Mouse (Mus musculus): ENCODE results near the gene Fbrsl1. TPM values are rescaled to one million over a fixed set of nuclear protein-coding genes. Genes with fewer than 3 reads are reported as not detected.

Gene Fbrsl1
- polyA plus RNA-seq, 1 experiment from 2014 or later, result 23.9 TPM

DNA sequence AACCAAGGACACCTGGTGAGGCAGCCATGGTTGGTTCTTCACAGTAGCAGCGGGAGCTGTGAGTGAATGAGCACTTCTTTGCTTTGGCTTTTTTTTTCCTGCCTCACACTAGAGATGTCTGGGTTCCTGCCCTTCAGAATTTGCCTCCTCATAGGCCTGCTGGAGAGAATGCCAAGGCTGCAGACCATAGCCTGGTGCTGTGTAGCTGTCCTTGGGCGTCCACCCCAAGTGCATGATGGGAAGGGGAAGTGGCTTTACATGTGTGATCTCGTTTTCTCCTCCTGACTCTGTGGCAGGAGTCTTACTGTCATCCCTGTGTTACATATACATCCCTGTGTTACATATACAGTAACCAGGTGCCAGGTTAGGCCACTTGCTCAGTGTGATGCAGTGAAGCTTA lies 36.4 kb upstream of the Fbrsl1 start:
- 87% methylated on average over 3 of the region's 3 CpGs for WGBS

DNA sequence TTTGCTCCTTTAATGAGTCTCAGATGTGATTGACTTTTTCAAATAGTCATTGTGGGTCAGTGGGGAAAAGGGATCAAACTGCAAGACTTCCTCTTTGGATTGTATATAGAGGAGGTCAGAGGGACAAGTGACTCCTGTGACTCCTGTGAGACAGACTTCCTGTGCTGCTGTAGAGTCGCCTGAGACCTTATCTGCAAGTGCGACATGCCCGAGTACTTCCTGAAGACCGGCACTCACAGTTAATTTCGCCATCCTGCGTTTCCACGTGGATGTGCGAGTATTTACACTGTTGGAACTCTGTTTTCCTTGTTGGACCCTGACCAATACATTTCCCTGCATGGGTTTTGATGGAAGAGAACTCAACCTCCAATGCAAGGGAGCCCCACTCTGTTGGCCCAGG lies 30.9 kb upstream of the Fbrsl1 start:
- no peaks in the 10 kb centered on the region for H3K36me3 ChIP-seq (ENCODE audit: control insufficient read depth, insufficient read depth)
- H3K4me1 ChIP-seq (replicated peaks; ENCODE audit: control insufficient read depth, insufficient read depth, low read length), result no peaks in the 10 kb centered on the region
- no peak for ATAC-seq
- H3K9me3 ChIP-seq (ENCODE audit: control insufficient read depth, low read length), result no peaks in the 10 kb centered on the region
- H3K27me3 ChIP-seq (replicated peaks; ENCODE audit: control insufficient read depth, insufficient read depth, low read length), result peaks cover 8% of the 10 kb centered on the region; the same call in 1 of the 2 replicates
- no peak overlapping the region for H3K4me2 ChIP-seq (ENCODE audit: low read length)
- no peak overlapping the region for H3K4me3 ChIP-seq (replicated peaks; ENCODE audit: low read length)
- H3K27ac ChIP-seq (ENCODE audit: low read length), result no peak overlapping the region
- H3K9ac ChIP-seq (replicated peaks; ENCODE audit: low read depth, low read length), result no peak overlapping the region
- 91% methylated on average over 8 of the region's 8 CpGs for WGBS

More for the DNA sequence above, 36.4 kb upstream of the Fbrsl1 start:
- no peaks in the 10 kb centered on the region for H3K9me3 ChIP-seq (ENCODE audit: control insufficient read depth, low read length)
- no peak overlapping the region for H3K9ac ChIP-seq (replicated peaks; ENCODE audit: low read depth, low read length)
- peaks cover 9% of the 10 kb centered on the region for H3K4me1 ChIP-seq (replicated peaks; ENCODE audit: control insufficient read depth, insufficient read depth, low read length)
- H3K27me3 ChIP-seq (replicated peaks; ENCODE audit: control insufficient read depth, insufficient read depth, low read length), result peaks cover 5% of the 10 kb centered on the region; the same call in 1 of the 2 replicates
- no peak for ATAC-seq
- H3K36me3 ChIP-seq (ENCODE audit: control insufficient read depth, insufficient read depth), result no peaks in the 10 kb centered on the region
- H3K4me3 ChIP-seq (replicated peaks; ENCODE audit: low read length), result no peak overlapping the region
- H3K27ac ChIP-seq (ENCODE audit: low read length), result no peak overlapping the region
- no peak overlapping the region for H3K4me2 ChIP-seq (ENCODE audit: low read length)

DNA sequence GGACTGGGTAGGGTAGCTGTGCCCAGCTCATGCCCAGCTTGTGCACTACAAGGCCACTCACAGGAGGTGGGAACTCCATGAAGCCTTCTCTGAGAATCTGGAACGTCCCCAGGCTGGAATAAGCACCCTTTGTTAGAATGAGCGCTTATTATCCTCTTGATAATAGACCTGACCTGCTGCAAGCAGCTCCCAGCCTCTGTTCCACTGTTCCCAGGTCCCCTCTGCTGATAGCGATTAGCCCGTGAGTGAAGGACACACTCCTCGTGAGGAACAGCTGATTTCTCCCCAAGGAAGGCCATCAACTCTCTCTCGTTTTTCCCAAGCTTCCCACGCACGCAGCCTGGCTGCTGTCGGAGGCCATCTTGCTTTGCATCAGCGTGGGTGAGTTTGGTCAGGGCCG lies 25.9 kb upstream of the Fbrsl1 start:
- WGBS, result 63% methylated on average over 11 of the region's 11 CpGs
- Histone ChIP-seq H3K9me3 (ENCODE audit: control insufficient read depth, low read length) (no peaks in the 10 kb centered on the region), H3K4me1 (replicated peaks; ENCODE audit: control insufficient read depth, insufficient read depth, low read length) (no peaks in the 10 kb centered on the region), H3K4me3 (replicated peaks; ENCODE audit: low read length) (no peak overlapping the region), H3K36me3 (ENCODE audit: control insufficient read depth, insufficient read depth) (no peaks in the 10 kb centered on the region), H3K4me2 (ENCODE audit: low read length) (no peak overlapping the region), H3K9ac (replicated peaks; ENCODE audit: low read depth, low read length) (no peak overlapping the region), H3K27ac (ENCODE audit: low read length) (no peak overlapping the region), H3K27me3 (replicated peaks; ENCODE audit: control insufficient read depth, insufficient read depth, low read length) (0 out of 2 replicates have a peak, but pooled peaks cover under 1% of the 10 kb centered on the region)
- ATAC-seq, result no peak

DNA sequence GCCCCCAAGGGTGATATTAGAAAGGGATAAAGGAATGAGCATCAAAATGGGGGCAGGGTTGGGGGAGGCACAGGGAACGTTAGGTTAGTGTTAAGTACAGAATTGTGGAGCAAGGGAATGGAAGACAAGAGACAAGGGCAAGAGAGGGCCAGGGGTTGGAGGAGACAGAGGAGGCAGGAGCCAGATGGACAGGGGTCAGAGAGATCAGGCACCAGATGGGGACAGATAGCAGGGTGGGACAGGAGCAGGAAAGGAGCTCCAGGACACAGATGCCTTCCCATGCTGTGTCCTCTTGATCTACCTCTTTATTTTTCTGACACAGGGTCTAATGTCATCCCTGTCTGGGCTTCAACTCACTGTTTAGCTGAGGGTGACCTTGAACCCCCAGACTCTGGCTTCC lies 24.5 kb upstream of the Fbrsl1 start:
- no peak overlapping the region for H3K4me2 ChIP-seq (ENCODE audit: low read length)
- no peak overlapping the region for H3K4me3 ChIP-seq (replicated peaks; ENCODE audit: low read length)
- no peak overlapping the region for H3K27ac ChIP-seq (ENCODE audit: low read length)
- WGBS, result 15% methylated on average over 1 of the region's 1 CpGs
- H3K27me3 ChIP-seq (replicated peaks; ENCODE audit: control insufficient read depth, insufficient read depth, low read length), result no peaks in the 10 kb centered on the region
- no peak overlapping the region for H3K9ac ChIP-seq (replicated peaks; ENCODE audit: low read depth, low read length)
- peaks cover 4% of the 10 kb centered on the region; the same call in 1 of the 2 replicates for H3K4me1 ChIP-seq (replicated peaks; ENCODE audit: control insufficient read depth, insufficient read depth, low read length)
- no peaks in the 10 kb centered on the region for H3K9me3 ChIP-seq (ENCODE audit: control insufficient read depth, low read length)
- no peaks in the 10 kb centered on the region for H3K36me3 ChIP-seq (ENCODE audit: control insufficient read depth, insufficient read depth)
- no peak for ATAC-seq

DNA sequence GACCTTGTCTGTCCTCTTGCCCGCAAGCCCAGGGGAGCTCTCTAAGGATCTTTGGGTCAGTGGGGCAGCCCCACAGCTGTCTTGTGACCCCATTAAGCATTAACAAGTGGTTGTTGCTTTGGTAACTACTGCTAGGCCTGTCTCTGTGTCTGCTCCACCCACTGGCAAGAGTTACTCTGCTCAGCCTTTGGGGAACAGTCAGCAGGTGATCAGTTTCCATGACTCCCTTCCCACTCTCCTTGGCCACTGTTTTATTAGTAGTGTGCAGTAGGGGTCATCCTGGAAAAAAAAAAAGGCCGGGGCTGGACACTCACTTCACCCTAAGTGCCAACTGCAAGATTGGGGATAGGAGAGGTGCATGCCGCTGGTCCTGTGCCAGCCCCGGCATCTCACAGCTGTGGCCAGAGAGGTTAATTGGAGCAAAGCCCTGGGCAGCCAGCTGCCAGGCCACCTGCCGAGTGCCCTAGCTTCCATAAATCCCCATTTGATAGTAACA lies 23.7 kb upstream of the Fbrsl1 start:
- H3K27me3 ChIP-seq (replicated peaks; ENCODE audit: control insufficient read depth, insufficient read depth, low read length), result no peaks in the 10 kb centered on the region
- no peak for ATAC-seq
- 30% methylated on average over 5 of the region's 5 CpGs for WGBS
- H3K27ac ChIP-seq (ENCODE audit: low read length), result no peak overlapping the region
- no peak overlapping the region for H3K9ac ChIP-seq (replicated peaks; ENCODE audit: low read depth, low read length)
- H3K4me1 ChIP-seq (replicated peaks; ENCODE audit: control insufficient read depth, insufficient read depth, low read length), result peaks cover 6% of the 10 kb centered on the region
- no peaks in the 10 kb centered on the region for H3K9me3 ChIP-seq (ENCODE audit: control insufficient read depth, low read length)
- no peak overlapping the region for H3K4me2 ChIP-seq (ENCODE audit: low read length)
- H3K4me3 ChIP-seq (replicated peaks; ENCODE audit: low read length), result no peak overlapping the region
- H3K36me3 ChIP-seq (ENCODE audit: control insufficient read depth, insufficient read depth), result no peaks in the 10 kb centered on the region

DNA sequence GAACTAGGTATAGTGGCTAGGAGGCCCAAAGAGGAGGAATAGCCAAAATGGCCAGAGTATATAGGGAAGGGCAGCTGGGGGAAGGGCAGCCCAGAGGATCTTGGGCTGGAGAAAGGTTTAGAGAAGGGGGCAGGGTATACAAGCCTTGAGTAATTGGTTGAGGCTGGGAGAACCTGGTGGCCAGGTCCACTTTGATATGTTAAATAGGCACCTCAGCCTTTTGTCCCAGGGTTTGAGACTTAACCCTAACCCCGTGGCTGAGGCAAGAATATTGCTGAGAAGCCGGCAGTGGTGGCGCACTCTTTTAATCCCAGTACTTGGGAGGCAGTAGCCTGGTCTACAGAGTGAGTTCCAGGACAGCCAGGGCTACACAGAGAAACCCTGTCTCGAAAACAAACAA lies 23.0 kb upstream of the Fbrsl1 start:
- H3K4me3 ChIP-seq (replicated peaks; ENCODE audit: low read length), result no peak overlapping the region
- H3K4me2 ChIP-seq (ENCODE audit: low read length), result no peak overlapping the region
- H3K9me3 ChIP-seq (ENCODE audit: control insufficient read depth, low read length), result no peaks in the 10 kb centered on the region
- no peak overlapping the region for H3K9ac ChIP-seq (replicated peaks; ENCODE audit: low read depth, low read length)
- H3K27ac ChIP-seq (ENCODE audit: low read length), result no peak overlapping the region
- ATAC-seq, result no peak
- no peaks in the 10 kb centered on the region for H3K36me3 ChIP-seq (ENCODE audit: control insufficient read depth, insufficient read depth)
- 18% methylated on average over 4 of the region's 4 CpGs for WGBS
- peaks cover 14% of the 10 kb centered on the region for H3K4me1 ChIP-seq (replicated peaks; ENCODE audit: control insufficient read depth, insufficient read depth, low read length)
- H3K27me3 ChIP-seq (replicated peaks; ENCODE audit: control insufficient read depth, insufficient read depth, low read length), result no peaks in the 10 kb centered on the region

DNA sequence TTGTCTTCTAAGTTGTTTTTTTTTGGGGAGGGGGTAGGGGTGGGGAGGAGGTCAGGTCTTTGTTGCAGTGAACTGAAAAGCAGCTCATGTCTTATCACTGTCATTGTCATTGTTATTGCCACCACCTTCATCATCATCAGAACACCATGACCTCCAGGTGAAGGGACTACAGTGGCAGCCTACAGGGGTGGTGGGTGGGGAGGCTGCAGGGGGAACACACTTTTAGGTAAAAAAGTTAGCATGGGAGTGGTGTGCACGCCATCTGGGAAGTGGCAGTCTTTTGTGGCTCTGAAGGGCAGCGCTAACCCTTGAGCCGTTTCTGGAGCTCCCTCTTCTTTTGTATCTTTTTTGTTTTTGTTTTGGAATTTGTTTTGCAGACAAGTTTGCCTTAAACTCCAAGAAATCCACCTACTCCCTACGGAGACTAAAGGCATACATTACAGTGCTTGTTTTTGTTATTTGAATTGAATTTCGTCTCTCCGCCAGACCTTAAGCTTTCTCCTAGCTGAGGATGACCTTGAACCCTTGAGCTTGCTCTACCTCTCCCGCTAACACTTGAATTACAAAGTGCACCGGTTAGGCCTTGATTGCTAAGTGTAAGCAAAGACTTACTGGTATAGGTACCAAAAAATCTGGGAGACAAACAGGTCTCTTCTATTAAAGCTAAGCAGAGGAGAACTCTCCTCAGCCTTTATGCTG lies 21.1 kb upstream of the Fbrsl1 start:
- Histone ChIP-seq H3K9me3 (ENCODE audit: control insufficient read depth, low read length) (no peaks in the 10 kb centered on the region), H3K27ac (ENCODE audit: low read length) (no peak overlapping the region), H3K36me3 (ENCODE audit: control insufficient read depth, insufficient read depth) (no peaks in the 10 kb centered on the region), H3K4me1 (replicated peaks; ENCODE audit: control insufficient read depth, insufficient read depth, low read length) (peaks cover 17% of the 10 kb centered on the region), H3K4me3 (replicated peaks; ENCODE audit: low read length) (no peak overlapping the region), H3K4me2 (ENCODE audit: low read length) (no peak overlapping the region), H3K27me3 (replicated peaks; ENCODE audit: control insufficient read depth, insufficient read depth, low read length) (no peaks in the 10 kb centered on the region), H3K9ac (replicated peaks; ENCODE audit: low read depth, low read length) (no peak overlapping the region)
- no peak for ATAC-seq
- WGBS, result 78% methylated on average over 8 of the region's 8 CpGs

DNA sequence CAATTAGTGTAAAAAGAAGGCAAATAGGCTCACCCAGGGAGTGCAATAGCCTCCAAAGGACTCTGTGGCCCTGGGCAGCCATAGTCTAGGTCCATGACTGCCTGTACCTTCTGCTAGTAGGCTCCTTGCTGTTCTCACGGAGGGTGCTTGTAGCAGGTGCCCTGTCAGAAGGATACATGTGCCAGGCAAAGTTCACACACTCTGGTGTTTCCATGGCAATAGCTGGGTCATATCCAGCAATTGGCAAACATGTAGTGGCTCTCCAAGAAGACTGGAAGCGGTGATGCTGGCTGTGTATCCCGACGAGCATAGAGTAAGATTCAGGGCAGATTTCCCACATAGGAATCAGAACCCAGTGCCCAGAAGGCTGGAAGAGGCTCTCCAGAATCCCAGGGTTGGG lies 20.0 kb upstream of the Fbrsl1 start:
- peak; percentile 38; the same call in 1 of the 2 replicates for ATAC-seq
- no peak overlapping the region for H3K27ac ChIP-seq (ENCODE audit: low read length)
- peaks cover 17% of the 10 kb centered on the region for H3K4me1 ChIP-seq (replicated peaks; ENCODE audit: control insufficient read depth, insufficient read depth, low read length)
- H3K4me3 ChIP-seq (replicated peaks; ENCODE audit: low read length), result no peak overlapping the region
- H3K9ac ChIP-seq (replicated peaks; ENCODE audit: low read depth, low read length), result no peak overlapping the region
- H3K27me3 ChIP-seq (replicated peaks; ENCODE audit: control insufficient read depth, insufficient read depth, low read length), result no peaks in the 10 kb centered on the region
- WGBS, result 61% methylated on average over 4 of the region's 4 CpGs
- no peaks in the 10 kb centered on the region for H3K36me3 ChIP-seq (ENCODE audit: control insufficient read depth, insufficient read depth)
- H3K4me2 ChIP-seq (ENCODE audit: low read length), result no peak overlapping the region
- H3K9me3 ChIP-seq (ENCODE audit: control insufficient read depth, low read length), result no peaks in the 10 kb centered on the region

DNA sequence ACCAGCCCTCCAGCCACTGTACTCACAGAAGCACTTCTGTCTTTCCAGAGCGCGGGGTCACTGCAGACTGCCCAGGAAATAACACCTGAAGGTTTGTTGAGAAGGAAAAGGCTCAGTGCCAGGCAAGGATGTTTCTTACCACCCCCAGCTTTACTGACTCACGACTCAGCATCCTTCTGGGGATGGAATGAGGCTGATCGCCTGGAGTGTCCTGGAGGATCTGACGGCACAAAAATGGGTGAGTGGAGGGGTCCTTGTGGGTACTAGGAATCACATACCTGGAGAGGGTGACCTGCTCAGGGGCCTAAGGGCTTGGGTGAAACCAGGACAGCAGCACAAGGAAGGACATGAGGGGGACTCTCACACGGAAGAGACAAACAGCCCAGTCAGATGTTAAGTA lies 19.4 kb upstream of the Fbrsl1 start:
- Histone ChIP-seq H3K9me3 (ENCODE audit: control insufficient read depth, low read length) (no peaks in the 10 kb centered on the region), H3K4me2 (ENCODE audit: low read length) (no peak overlapping the region), H3K27me3 (replicated peaks; ENCODE audit: control insufficient read depth, insufficient read depth, low read length) (no peaks in the 10 kb centered on the region), H3K9ac (replicated peaks; ENCODE audit: low read depth, low read length) (no peak overlapping the region), H3K4me3 (replicated peaks; ENCODE audit: low read length) (no peak overlapping the region), H3K36me3 (ENCODE audit: control insufficient read depth, insufficient read depth) (no peaks in the 10 kb centered on the region), H3K4me1 (replicated peaks; ENCODE audit: control insufficient read depth, insufficient read depth, low read length) (peaks cover 17% of the 10 kb centered on the region), H3K27ac (ENCODE audit: low read length) (no peak overlapping the region)
- ATAC-seq, result no peak
- WGBS, result 76% methylated on average over 6 of the region's 6 CpGs

Measured in forebrain, embryonic 16.5 days (tissue).